Mouse (Mus musculus) liver, embryonic 12.5 days (tissue): ENCODE results near the gene Zfp174. TPM values are rescaled to one million over a fixed set of nuclear protein-coding genes. Genes with fewer than 3 reads are reported as not detected.
A peak's percentile ranks its signal among the peaks of the same experiment; 100 is the strongest.
"Not testable (repeated sequence)": the region's sequence is repeated elsewhere in the genome, so short reads cannot be mapped to it uniquely, and the experiment has no call there.

ENCODE experiments used
- ATAC-seq: fragments of 200-750 bp; cut with Nextera tagmentation; 2 replicates; pipeline ENCODE4 v1.8.0; 2017; ENCODE audit warnings: moderate number of reproducible peaks, mild to moderate bottlenecking, moderate library complexity
- H3K27ac ChIP-seq: fragments of 300-500 bp; sonication (generic); 2 replicates; pipeline ENCODE4 v1.5.1; 2016; ENCODE audit warnings: mild to moderate bottlenecking
- H3K27me3 ChIP-seq: fragments of 300-500 bp; sonication (generic); replicated peaks from 2 replicates; pipeline ENCODE4 v1.6.1; 2016; ENCODE audit warnings: mild to moderate bottlenecking, moderate library complexity
- H3K36me3 ChIP-seq: fragments of 300-500 bp; sonication (generic); 2 replicates; pipeline ENCODE4 v1.6.1; 2016; ENCODE audit warnings: mild to moderate bottlenecking, moderate library complexity
- H3K4me1 ChIP-seq: fragments of 300-500 bp; sonication (generic); 2 replicates; pipeline ENCODE4 v1.6.1; 2016
- H3K4me2 ChIP-seq: fragments of 300-500 bp; sonication (generic); 2 replicates; pipeline ENCODE4 v1.6.1; 2016; ENCODE audit warnings: mild to moderate bottlenecking, moderate library complexity
- H3K4me3 ChIP-seq: fragments of 300-500 bp; sonication (generic); 2 replicates; pipeline ENCODE4 v1.5.1; 2016; ENCODE audit warnings: mild to moderate bottlenecking, moderate library complexity
- H3K9ac ChIP-seq: fragments of 300-500 bp; sonication (generic); 2 replicates; pipeline ENCODE4 v1.6.1; 2016; ENCODE audit warnings: mild to moderate bottlenecking, moderate library complexity
- H3K9me3 ChIP-seq: fragments of 300-500 bp; sonication (generic); replicated peaks from 2 replicates; pipeline ENCODE4 v1.6.1; 2016; ENCODE audit warnings: mild to moderate bottlenecking, moderate library complexity
- whole genome bisulfite sequencing: fragments of 180-500 bp; shearing (Covaris S2); methylation state at CpG from one replicate; pipeline ENCODE4 v1.1.7; 2016; ENCODE audit not compliant: insufficient replicate concordance; 5-methylcytosine and 5-hydroxymethylcytosine counted together
- polyA plus RNA-seq: library from polyadenylated mRNA; unstranded; fragments of >200 nt; fragmentation: Nextera tagmentation; extraction: Ambion mirVana; gene quantifications from 2 replicates; pipeline ENCODE4 v1.2.1, GENCODE M21; 2016

Zfp174 gene
- polyA plus RNA-seq = 0.38 and 0.41 TPM in 2 replicates

GRCm38 (mm10) chr16:3846711-3847518, at the start of gene Zfp174:
Zfp174 (plus strand) TSS chr16:3847268.
- 3% methylated on average over 38 of the region's 38 CpGs for WGBS
- H3K4me3 ChIP-seq = peak within 1 kb of the TSS; percentile 73
- H3K9ac ChIP-seq = peak within 1 kb of the TSS; percentile 76
- no peaks in the 10 kb centered on the region for H3K27me3 ChIP-seq
- no peaks in the 10 kb centered on the region for H3K9me3 ChIP-seq
- peak; percentile 100 for ATAC-seq
- peak within 1 kb of the TSS; percentile 81 for H3K4me2 ChIP-seq
- peaks cover 29% of the 10 kb centered on the region for H3K4me1 ChIP-seq
- no peaks in the 10 kb centered on the region for H3K36me3 ChIP-seq
- H3K27ac ChIP-seq = peak within 1 kb of the TSS; percentile 27; the same call in 1 of the 2 replicates

- 58% methylated on average over 3 of the region's 3 CpGs for WGBS
These were observed 38.9 kb upstream of the Zfp174 start for GRCm38 (mm10) chr16:3808176-3808575.

GRCm38 (mm10) chr16:3814667-3815066, 32.4 kb upstream of the Zfp174 start:
- not testable (repeated sequence) for H3K4me2 ChIP-seq, H3K9ac ChIP-seq, H3K36me3 ChIP-seq, H3K9me3 ChIP-seq, H3K4me3 ChIP-seq, H3K27ac ChIP-seq, ATAC-seq, H3K4me1 ChIP-seq, H3K27me3 ChIP-seq
- WGBS = 58% methylated on average over 6 of the region's 6 CpGs

More at GRCm38 (mm10) chr16:3808176-3808575, 38.9 kb upstream of the Zfp174 start:
- Histone ChIP-seq H3K4me3 (no peak overlapping the region), H3K36me3 (no peaks in the 10 kb centered on the region), H3K4me1 (no peaks in the 10 kb centered on the region), H3K4me2 (no peak overlapping the region), H3K9ac (no peak overlapping the region), H3K9me3 (no peaks in the 10 kb centered on the region), H3K27me3 (no peaks in the 10 kb centered on the region), H3K27ac (no peak overlapping the region)
- ATAC-seq = no peak

- no peak overlapping the region for H3K9ac ChIP-seq
- H3K4me1 ChIP-seq = no peaks in the 10 kb centered on the region
- H3K4me3 ChIP-seq = no peak overlapping the region
- no peak overlapping the region for H3K27ac ChIP-seq
- no peaks in the 10 kb centered on the region for H3K36me3 ChIP-seq
- no peaks in the 10 kb centered on the region for H3K27me3 ChIP-seq
- H3K9me3 ChIP-seq = no peaks in the 10 kb centered on the region
- 81% methylated on average over 2 of the region's 2 CpGs for WGBS
- H3K4me2 ChIP-seq = no peak overlapping the region
- no peak for ATAC-seq
These were observed 26.9 kb upstream of the Zfp174 start for GRCm38 (mm10) chr16:3820202-3820601.

GRCm38 (mm10) chr16:3828021-3828420, 19.0 kb upstream of the Zfp174 start:
- no peak overlapping the region for H3K27ac ChIP-seq
- no peak overlapping the region for H3K9ac ChIP-seq
- no peaks in the 10 kb centered on the region for H3K9me3 ChIP-seq
- no peaks in the 10 kb centered on the region for H3K27me3 ChIP-seq
- no peaks in the 10 kb centered on the region for H3K36me3 ChIP-seq
- no peaks in the 10 kb centered on the region for H3K4me1 ChIP-seq
- H3K4me2 ChIP-seq = no peak overlapping the region
- WGBS = 53% methylated on average over 3 of the region's 3 CpGs
- no peak overlapping the region for H3K4me3 ChIP-seq
- no peak for ATAC-seq

- Histone ChIP-seq H3K9ac (no peak overlapping the region), H3K4me3 (no peak overlapping the region), H3K27me3 (no peaks in the 10 kb centered on the region), H3K4me2 (no peak overlapping the region), H3K36me3 (no peaks in the 10 kb centered on the region), H3K27ac (no peak overlapping the region), H3K9me3 (no peaks in the 10 kb centered on the region), H3K4me1 (no peaks in the 10 kb centered on the region)
- no peak for ATAC-seq
- 41% methylated on average over 2 of the region's 2 CpGs for WGBS
These were observed 17.3 kb upstream of the Zfp174 start for GRCm38 (mm10) chr16:3829727-3830126.

- Histone ChIP-seq H3K36me3 (no peaks in the 10 kb centered on the region), H3K27me3 (no peaks in the 10 kb centered on the region), H3K4me2 (no peak within 1 kb of the TSS), H3K27ac (no peak within 1 kb of the TSS), H3K9me3 (no peaks in the 10 kb centered on the region), H3K9ac (no peak within 1 kb of the TSS), H3K4me1 (no peaks in the 10 kb centered on the region), H3K4me3 (no peak within 1 kb of the TSS)
- no peak for ATAC-seq
These were observed 16.4 kb upstream of the Zfp174 start, which contains the start of gene Olfr15 for GRCm38 (mm10) chr16:3830588-3831109. Olfr15 (plus strand) TSS chr16:3830878.

GRCm38 (mm10) chr16:3835461-3835860, 11.6 kb upstream of the Zfp174 start:
- H3K4me1 ChIP-seq = no peaks in the 10 kb centered on the region
- 56% methylated on average over 2 of the region's 2 CpGs for WGBS
- peaks cover 7% of the 10 kb centered on the region; the same call in 1 of the 2 replicates for H3K27me3 ChIP-seq
- H3K4me3 ChIP-seq = no peak overlapping the region
- H3K9me3 ChIP-seq = no peaks in the 10 kb centered on the region
- H3K4me2 ChIP-seq = no peak overlapping the region
- H3K9ac ChIP-seq = no peak overlapping the region
- ATAC-seq = no peak
- no peaks in the 10 kb centered on the region for H3K36me3 ChIP-seq
- no peak overlapping the region for H3K27ac ChIP-seq

- 50% methylated on average over 17 of the region's 17 CpGs for WGBS
- no peak overlapping the region for H3K27ac ChIP-seq
- H3K4me3 ChIP-seq = no peak overlapping the region
- H3K9me3 ChIP-seq = no peaks in the 10 kb centered on the region
- peaks cover 7% of the 10 kb centered on the region; the same call in 1 of the 2 replicates for H3K27me3 ChIP-seq
- H3K4me1 ChIP-seq = peaks cover 6% of the 10 kb centered on the region; the same call in 1 of the 2 replicates
- H3K36me3 ChIP-seq = no peaks in the 10 kb centered on the region
- H3K9ac ChIP-seq = no peak overlapping the region
- 0 out of 2 replicates have a peak, but pooled peaks have one; percentile 30 for ATAC-seq
- no peak overlapping the region for H3K4me2 ChIP-seq
These were observed 7.7 kb upstream of the Zfp174 start for GRCm38 (mm10) chr16:3839157-3839885.

- Histone ChIP-seq H3K9ac (no peak overlapping the region), H3K36me3 (no peaks in the 10 kb centered on the region), H3K27ac (no peak overlapping the region), H3K4me3 (no peak overlapping the region), H3K27me3 (peaks cover 7% of the 10 kb centered on the region; the same call in 1 of the 2 replicates), H3K4me2 (no peak overlapping the region), H3K4me1 (peaks cover 22% of the 10 kb centered on the region), H3K9me3 (no peaks in the 10 kb centered on the region)
- ATAC-seq = no peak
- 32% methylated on average over 4 of the region's 4 CpGs for WGBS
These were observed 4.1 kb upstream of the Zfp174 start for GRCm38 (mm10) chr16:3842989-3843388.

- H3K9ac ChIP-seq = no peak overlapping the region
- no peaks in the 10 kb centered on the region for H3K9me3 ChIP-seq
- peaks cover 24% of the 10 kb centered on the region for H3K4me1 ChIP-seq
- no peak overlapping the region for H3K4me2 ChIP-seq
- H3K4me3 ChIP-seq = no peak overlapping the region
- no peak for ATAC-seq
- H3K27me3 ChIP-seq = peaks cover 7% of the 10 kb centered on the region; the same call in 1 of the 2 replicates
- WGBS = 65% methylated on average over 1 of the region's 1 CpGs
- H3K36me3 ChIP-seq = no peaks in the 10 kb centered on the region
- no peak overlapping the region for H3K27ac ChIP-seq
These were observed 3.3 kb upstream of the Zfp174 start for GRCm38 (mm10) chr16:3843796-3844195.

GRCm38 (mm10) chr16:3847871-3848270, 803 bp downstream of the Zfp174 start:
- H3K9ac ChIP-seq = peak overlapping the region; percentile 76; the same call in 1 of the 2 replicates

More at GRCm38 (mm10) chr16:3847871-3848270, 803 bp downstream of the Zfp174 start:
- Histone ChIP-seq H3K4me3 (peak overlapping the region; percentile 73), H3K27ac (peak overlapping the region; percentile 27; the same call in 1 of the 2 replicates), H3K27me3 (no peaks in the 10 kb centered on the region), H3K36me3 (no peaks in the 10 kb centered on the region), H3K9me3 (no peaks in the 10 kb centered on the region), H3K4me2 (peak overlapping the region; percentile 81), H3K4me1 (peaks cover 27% of the 10 kb centered on the region)
- WGBS = 71% methylated on average over 4 of the region's 4 CpGs
- no peak for ATAC-seq
